Mouse (Mus musculus) midbrain, embryonic 15.5 days (tissue): ENCODE measurements at regions not wholly inside any gene's neighbourhood (a gene's known extent, or its start where the extent isn't known, plus 50 kb on each side); places are given as distances from the start of the nearest gene placed in this dataset.

Experiments
- ATAC-seq: fragments of 200-750 bp; cut with Nextera tagmentation; replicated peaks from 2 replicates; pipeline ENCODE4 v1.8.0; 2017; ENCODE audit warnings: moderate TSS enrichment
- H3K27ac ChIP-seq: fragments of 300-500 bp; sonication (generic); 2 replicates; pipeline ENCODE4 v1.5.1; 2015; ENCODE audit warnings: mild to moderate bottlenecking, inconsistent platforms
- H3K27me3 ChIP-seq: fragments of 300-500 bp; sonication (generic); replicated peaks from 2 replicates; pipeline ENCODE4 v1.6.1; 2015; ENCODE audit warnings: inconsistent platforms
- H3K36me3 ChIP-seq: fragments of 300-500 bp; sonication (generic); replicated peaks from 2 replicates; pipeline ENCODE4 v1.6.1; 2015; ENCODE audit warnings: inconsistent platforms
- H3K4me1 ChIP-seq: fragments of 300-500 bp; sonication (generic); 2 replicates; pipeline ENCODE4 v1.6.1; 2015; ENCODE audit warnings: inconsistent platforms
- H3K4me2 ChIP-seq: fragments of 300-500 bp; sonication (generic); 2 replicates; pipeline ENCODE4 v1.6.1; 2015; ENCODE audit warnings: inconsistent platforms, mild to moderate bottlenecking, moderate library complexity
- H3K4me3 ChIP-seq: fragments of 300-500 bp; sonication (generic); 2 replicates; pipeline ENCODE4 v1.5.1; 2015; ENCODE audit warnings: mild to moderate bottlenecking, inconsistent platforms
- H3K9ac ChIP-seq: fragments of 300-500 bp; sonication (generic); 2 replicates; pipeline ENCODE4 v1.6.1; 2015; ENCODE audit warnings: mild to moderate bottlenecking, inconsistent platforms
- H3K9me3 ChIP-seq: fragments of 300-500 bp; sonication (generic); 2 replicates; pipeline ENCODE4 v1.6.1; 2016; ENCODE audit warnings: inconsistent platforms
- WGBS: fragments of 180-500 bp; shearing (Covaris S2); methylation state at CpG from one replicate; pipeline ENCODE4 v1.1.7; 2015; ENCODE audit warnings: mixed read lengths; 5-methylcytosine and 5-hydroxymethylcytosine counted together

DNA sequence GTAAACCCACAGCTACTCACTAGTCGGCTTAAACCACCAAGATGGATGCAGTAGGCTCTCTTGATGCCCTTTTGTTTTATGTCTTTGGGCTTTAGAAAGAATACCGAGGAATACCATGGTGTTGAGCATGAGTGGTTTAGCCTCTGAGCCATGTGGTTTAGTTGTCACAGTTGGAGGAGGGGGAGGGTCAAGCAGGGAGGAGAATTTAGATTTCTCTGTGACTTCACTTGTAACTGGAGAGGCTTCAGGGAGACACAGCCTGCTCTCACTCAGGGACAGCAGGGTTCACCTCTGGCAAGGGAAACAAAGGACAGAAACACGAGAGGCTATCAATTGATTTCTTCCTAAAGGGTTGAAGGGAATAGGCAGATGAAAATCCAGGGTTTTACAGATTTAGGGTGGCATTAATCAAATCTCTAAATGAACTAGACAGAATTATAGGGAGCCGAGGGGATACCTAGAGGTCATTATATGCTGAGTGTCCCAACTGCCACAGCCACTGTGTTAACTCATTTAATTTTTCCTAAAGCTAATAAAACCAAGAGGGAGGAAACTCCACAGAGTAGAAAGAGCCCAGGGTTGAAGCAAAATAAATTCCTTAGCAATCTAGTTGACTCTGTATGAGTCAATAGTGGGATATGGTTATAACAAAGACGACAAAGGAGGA lies 2113.7 kb upstream of the 5930422O12Rik start:
- no peaks in the 10 kb centered on the region for H3K9me3 ChIP-seq
- H3K4me2 ChIP-seq = no peak overlapping the region
- no peak overlapping the region for H3K9ac ChIP-seq
- no peaks in the 10 kb centered on the region for H3K36me3 ChIP-seq
- peak; percentile 58; the same call in 1 of the 2 replicates for ATAC-seq
- 32% methylated on average over 5 of the region's 5 CpGs for WGBS
- H3K27ac ChIP-seq = no peak overlapping the region
- H3K27me3 ChIP-seq = no peaks in the 10 kb centered on the region
- H3K4me1 ChIP-seq = peaks cover 5% of the 10 kb centered on the region; the same call in 1 of the 2 replicates
- H3K4me3 ChIP-seq = no peak overlapping the region

DNA sequence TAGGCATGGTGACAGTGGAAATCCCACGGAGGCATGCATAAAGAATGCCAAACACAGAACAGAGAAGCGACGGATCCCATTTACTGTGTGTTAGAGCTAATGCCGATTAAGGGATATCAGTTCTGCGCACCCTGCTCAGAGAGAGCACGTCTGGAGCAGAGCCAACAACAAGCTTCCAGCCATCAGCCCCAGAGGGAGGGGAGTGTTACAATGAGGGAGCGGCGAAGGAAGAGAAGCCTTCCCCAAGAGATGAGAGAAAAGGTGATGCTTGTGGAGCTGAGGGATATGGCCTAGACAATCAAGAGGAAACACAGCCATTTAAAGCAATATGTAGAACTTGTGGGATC lies 2113.2 kb upstream of the 5930422O12Rik start:
- Histone ChIP-seq H3K4me1 (peaks cover 5% of the 10 kb centered on the region; the same call in 1 of the 2 replicates), H3K36me3 (no peaks in the 10 kb centered on the region), H3K27me3 (no peaks in the 10 kb centered on the region), H3K4me3 (no peak overlapping the region), H3K27ac (no peak overlapping the region), H3K9me3 (no peaks in the 10 kb centered on the region), H3K4me2 (no peak overlapping the region), H3K9ac (no peak overlapping the region)
- ATAC-seq = peak; percentile 85
- 25% methylated on average over 8 of the region's 8 CpGs for WGBS

DNA sequence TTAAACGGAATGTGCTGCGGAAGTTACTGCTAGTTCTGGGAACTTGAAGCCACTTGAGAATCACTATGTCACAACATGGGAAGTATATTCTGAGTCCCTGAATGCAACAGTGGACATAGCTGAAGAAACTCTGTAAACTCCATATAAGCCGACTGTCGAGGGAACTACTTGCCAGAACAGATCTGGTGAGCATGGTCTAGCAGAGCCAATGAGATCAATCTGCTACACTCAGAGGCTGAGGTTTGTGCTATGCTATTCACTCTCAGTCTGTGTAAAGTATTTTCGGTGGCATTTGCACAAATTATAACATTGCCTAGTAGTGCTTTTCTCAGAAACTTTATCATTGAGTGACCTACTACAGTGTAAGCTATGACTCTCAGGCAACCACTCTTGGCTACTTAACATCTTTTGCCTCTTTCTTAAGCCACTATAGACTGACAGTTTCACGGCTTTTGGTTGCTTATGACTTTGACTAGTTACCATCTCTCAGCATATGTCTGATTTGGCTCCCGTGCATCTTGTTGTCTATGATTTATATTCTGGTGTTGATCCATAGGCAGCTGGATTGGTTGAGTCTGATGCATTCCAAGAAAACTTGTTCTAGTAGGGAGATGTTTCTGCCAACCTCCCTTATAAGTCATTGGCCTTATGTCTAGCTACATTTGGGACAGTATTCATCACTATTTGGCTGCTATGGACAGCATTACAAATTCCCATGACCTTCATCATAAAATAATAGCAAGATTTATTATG lies 2094.8 kb upstream of the 5930422O12Rik start:
- Histone ChIP-seq H3K4me1 (no peaks in the 10 kb centered on the region), H3K9ac (no peak overlapping the region), H3K36me3 (no peaks in the 10 kb centered on the region), H3K4me3 (no peak overlapping the region), H3K4me2 (no peak overlapping the region), H3K27ac (no peak overlapping the region), H3K9me3 (no peaks in the 10 kb centered on the region), H3K27me3 (no peaks in the 10 kb centered on the region)
- WGBS = 95% methylated on average over 7 of the region's 7 CpGs
- ATAC-seq = no peak

DNA sequence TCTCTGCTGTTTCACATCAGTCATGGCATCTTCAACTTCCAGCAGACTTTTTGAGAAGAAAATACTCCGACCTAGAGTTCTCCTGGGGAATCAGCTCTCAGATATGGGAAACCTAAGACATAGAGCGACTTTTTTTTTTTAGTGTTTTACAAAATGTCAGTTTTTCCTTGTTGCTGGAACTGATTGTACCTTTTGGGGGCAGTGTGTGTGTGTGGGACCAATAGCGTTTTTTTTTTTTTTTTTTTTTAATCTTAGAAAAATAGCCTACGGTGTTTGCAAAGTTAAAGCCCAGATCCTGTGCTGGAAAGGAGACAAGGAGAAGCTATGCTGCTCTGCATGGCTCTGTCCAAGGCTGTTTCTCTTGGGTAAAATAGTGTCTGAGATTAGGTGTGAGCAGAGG lies 2080.0 kb upstream of the 5930422O12Rik start:
- WGBS = 83% methylated on average over 4 of the region's 4 CpGs
- Histone ChIP-seq H3K27ac (no peak overlapping the region), H3K9ac (no peak overlapping the region), H3K4me1 (no peaks in the 10 kb centered on the region), H3K27me3 (no peaks in the 10 kb centered on the region), H3K4me3 (no peak overlapping the region), H3K9me3 (no peaks in the 10 kb centered on the region), H3K36me3 (no peaks in the 10 kb centered on the region), H3K4me2 (no peak overlapping the region)
- no peak for ATAC-seq

DNA sequence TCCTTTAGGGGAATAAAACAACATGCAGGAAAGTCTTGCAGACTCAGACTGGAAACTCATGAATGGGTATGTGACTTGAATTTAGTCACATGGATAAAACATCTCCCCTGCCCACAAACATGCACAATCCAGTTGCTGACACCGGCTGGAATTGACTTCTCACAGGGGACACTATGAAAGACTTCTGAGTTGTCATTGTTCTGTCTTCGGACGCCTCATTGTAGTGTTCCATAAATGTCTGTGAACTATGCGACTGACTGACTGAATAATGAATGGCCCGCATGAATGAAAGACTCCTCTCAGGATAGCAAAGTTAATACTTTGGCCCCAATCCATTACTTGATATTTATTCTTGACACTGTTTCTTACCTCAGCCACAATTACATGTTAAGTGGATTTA lies 2058.9 kb upstream of the 5930422O12Rik start:
- no peaks in the 10 kb centered on the region for H3K9me3 ChIP-seq
- H3K27ac ChIP-seq = no peak overlapping the region
- H3K36me3 ChIP-seq = no peaks in the 10 kb centered on the region
- whole genome bisulfite sequencing = 12% methylated on average over 5 of the region's 5 CpGs
- no peak overlapping the region for H3K4me3 ChIP-seq
- H3K27me3 ChIP-seq = no peaks in the 10 kb centered on the region
- H3K4me1 ChIP-seq = 0 out of 2 replicates have a peak, but pooled peaks cover 3% of the 10 kb centered on the region
- ATAC-seq = no peak
- H3K4me2 ChIP-seq = no peak overlapping the region
- H3K9ac ChIP-seq = no peak overlapping the region

DNA sequence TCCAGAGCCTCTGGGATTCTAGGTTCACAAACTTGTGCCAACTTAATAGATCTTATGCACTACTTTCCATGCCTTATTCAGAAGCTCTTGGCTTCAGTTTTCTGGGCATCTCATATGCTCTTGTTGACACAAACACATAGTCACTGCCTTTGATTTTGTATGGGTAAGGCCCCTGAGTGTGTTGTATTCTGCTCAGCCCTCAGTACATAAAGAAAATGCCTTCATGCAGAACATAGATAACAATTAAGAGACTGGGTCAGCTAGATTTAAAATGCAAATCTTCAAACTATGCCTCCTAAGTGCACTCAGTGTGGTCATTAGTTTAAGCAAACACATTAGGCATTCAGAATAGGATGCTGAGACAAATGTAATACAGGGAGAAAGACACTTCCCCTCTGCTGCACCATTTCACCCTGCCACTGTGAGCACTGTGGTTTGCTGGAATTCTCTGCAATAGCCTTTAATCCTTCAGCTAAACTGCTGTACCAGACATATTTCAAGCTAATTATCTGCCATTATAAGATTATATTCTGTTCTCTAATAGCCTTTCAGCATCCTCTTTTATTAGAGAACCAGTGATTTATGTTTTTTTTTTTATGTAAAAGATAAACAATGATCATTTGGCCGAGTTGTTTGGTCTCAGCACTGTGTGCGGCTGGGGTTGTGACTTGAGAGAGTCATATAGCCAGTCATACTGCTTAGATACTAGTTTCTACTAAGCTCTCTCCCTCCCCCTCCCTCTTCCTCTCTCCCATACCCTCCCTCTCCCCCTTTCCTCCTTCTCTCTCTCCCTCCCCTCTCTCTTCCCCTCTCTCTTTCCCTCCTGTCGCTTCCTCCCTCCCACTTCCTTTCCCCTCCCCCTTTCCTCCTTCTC lies 2058.1 kb upstream of the 5930422O12Rik start:
- Histone ChIP-seq H3K4me2 (no peak overlapping the region), H3K4me3 (no peak overlapping the region), H3K4me1 (0 out of 2 replicates have a peak, but pooled peaks cover 3% of the 10 kb centered on the region), H3K36me3 (no peaks in the 10 kb centered on the region), H3K9me3 (no peaks in the 10 kb centered on the region), H3K27me3 (no peaks in the 10 kb centered on the region), H3K27ac (no peak overlapping the region), H3K9ac (no peak overlapping the region)
- ATAC-seq = peak; percentile 71; the same call in 1 of the 2 replicates
- WGBS = 50% methylated on average over 3 of the region's 3 CpGs

DNA sequence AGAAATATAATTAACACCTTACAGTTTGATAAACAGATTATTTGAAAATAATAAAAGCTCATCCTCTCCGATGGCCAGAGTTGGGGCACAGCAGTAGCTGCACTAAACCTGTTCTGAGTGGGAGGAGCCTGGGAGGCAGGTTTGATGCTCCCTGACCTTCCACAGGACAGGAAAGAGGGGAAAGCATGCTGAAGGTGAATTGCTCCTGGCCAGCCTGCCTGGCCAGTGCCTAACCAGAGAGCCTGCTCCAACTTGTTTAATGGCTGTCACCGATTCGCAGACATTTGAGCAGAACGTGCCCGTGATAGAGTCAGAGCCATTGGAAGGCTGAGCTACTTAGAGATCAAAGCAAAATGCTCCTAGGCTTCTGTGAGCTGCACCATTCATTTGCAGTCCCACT lies 2056.9 kb upstream of the 5930422O12Rik start:
- Histone ChIP-seq H3K4me1 (0 out of 2 replicates have a peak, but pooled peaks cover 3% of the 10 kb centered on the region), H3K27me3 (no peaks in the 10 kb centered on the region), H3K4me3 (no peak overlapping the region), H3K36me3 (no peaks in the 10 kb centered on the region), H3K27ac (no peak overlapping the region), H3K9ac (no peak overlapping the region), H3K9me3 (no peaks in the 10 kb centered on the region), H3K4me2 (no peak overlapping the region)
- WGBS = 49% methylated on average over 5 of the region's 5 CpGs
- ATAC-seq = 0 out of 2 replicates have a peak, but pooled peaks have one; percentile 54

DNA sequence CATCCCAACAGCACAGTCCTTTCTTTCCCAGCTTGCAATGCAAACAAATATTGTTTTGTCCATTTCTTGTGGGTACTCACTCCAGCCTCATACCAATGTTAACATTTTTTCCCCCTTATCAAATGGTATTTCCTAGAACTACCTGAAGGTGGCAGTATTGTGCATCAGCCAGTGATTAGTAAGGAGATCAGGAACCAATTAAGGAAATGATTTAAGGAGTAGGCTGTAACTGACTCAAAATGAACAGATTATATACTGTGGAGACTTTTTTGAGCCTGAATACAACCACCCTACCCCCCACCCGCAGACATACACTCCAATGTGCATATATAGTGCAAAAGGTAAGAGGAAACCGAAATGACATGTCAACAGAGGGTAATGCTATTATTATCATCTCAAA lies 2056.1 kb upstream of the 5930422O12Rik start:
- 71% methylated on average over 2 of the region's 2 CpGs for WGBS
- H3K9ac ChIP-seq = no peak overlapping the region
- 0 out of 2 replicates have a peak, but pooled peaks cover 3% of the 10 kb centered on the region for H3K4me1 ChIP-seq
- no peak overlapping the region for H3K4me2 ChIP-seq
- no peaks in the 10 kb centered on the region for H3K9me3 ChIP-seq
- ATAC-seq = no peak
- H3K4me3 ChIP-seq = no peak overlapping the region
- H3K36me3 ChIP-seq = no peaks in the 10 kb centered on the region
- H3K27me3 ChIP-seq = no peaks in the 10 kb centered on the region
- H3K27ac ChIP-seq = no peak overlapping the region

DNA sequence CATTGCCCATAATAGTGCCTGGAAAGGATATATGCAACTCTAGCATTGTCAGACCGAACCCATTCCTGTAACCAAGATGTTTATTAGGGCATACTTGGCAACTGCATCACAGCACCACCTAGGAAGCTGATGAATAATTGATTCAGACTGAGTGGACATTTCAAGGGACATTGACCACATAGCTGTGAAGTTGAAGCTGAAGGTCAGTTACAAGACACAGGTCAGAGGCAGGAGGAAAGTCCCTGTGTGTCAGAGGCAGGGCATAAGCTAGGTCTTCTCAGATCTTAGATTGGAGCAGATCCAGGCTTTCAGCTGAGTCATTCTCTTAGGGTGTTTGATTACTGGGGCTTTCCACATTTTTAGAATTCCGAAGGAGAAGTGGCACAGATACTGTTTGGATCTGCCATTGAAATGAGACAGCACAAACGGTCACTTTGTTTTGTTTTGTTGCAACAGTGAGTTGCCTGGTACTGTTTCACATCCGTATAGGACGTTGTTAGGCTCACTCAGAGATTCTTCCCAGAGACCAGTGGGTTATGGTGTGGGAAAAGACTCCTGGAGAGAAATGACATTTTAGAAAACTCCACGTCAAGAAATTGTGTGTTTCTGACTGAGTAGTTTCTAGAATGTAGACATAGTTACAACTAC lies 2055.2 kb upstream of the 5930422O12Rik start:
- Histone ChIP-seq H3K27ac (no peak overlapping the region), H3K4me3 (no peak overlapping the region), H3K9ac (no peak overlapping the region), H3K36me3 (no peaks in the 10 kb centered on the region), H3K27me3 (no peaks in the 10 kb centered on the region), H3K9me3 (no peaks in the 10 kb centered on the region), H3K4me1 (0 out of 2 replicates have a peak, but pooled peaks cover 3% of the 10 kb centered on the region), H3K4me2 (no peak overlapping the region)
- no peak for ATAC-seq
- 88% methylated on average over 6 of the region's 6 CpGs for WGBS

DNA sequence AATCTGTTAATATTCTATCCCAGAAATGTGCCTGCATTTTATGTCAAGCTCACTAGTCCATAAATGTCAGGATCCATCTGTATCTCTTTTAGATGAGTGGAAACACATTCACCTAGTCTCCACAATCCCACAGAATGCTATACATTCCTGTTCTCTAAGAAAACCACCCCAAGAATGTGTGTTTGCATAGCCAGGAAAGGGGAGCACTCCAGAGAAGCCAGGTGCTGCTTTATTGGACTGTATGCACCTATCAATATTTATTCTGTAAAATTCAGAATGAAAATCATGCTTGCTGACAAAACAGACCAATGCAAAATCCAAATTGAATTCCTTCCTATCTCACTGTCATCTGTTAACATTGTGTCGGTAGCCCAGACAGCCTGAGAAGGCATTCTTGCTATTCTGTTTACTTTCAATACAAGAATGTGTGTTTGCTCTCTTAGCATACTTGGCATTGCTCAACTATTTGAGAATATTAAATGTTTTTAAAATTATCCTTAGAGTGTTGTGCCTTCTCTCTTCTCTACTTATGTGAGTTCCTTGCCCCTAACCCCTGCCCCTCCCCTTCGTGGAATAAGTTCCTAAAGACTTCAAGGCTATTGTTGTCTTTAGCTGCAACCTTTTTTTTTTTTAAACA lies 2050.7 kb upstream of the 5930422O12Rik start:
- Histone ChIP-seq H3K27me3 (no peaks in the 10 kb centered on the region), H3K4me3 (no peak overlapping the region), H3K4me1 (no peaks in the 10 kb centered on the region), H3K27ac (no peak overlapping the region), H3K36me3 (no peaks in the 10 kb centered on the region), H3K9ac (no peak overlapping the region), H3K9me3 (no peaks in the 10 kb centered on the region), H3K4me2 (no peak overlapping the region)
- 72% methylated on average over 2 of the region's 2 CpGs for WGBS
- ATAC-seq = no peak

DNA sequence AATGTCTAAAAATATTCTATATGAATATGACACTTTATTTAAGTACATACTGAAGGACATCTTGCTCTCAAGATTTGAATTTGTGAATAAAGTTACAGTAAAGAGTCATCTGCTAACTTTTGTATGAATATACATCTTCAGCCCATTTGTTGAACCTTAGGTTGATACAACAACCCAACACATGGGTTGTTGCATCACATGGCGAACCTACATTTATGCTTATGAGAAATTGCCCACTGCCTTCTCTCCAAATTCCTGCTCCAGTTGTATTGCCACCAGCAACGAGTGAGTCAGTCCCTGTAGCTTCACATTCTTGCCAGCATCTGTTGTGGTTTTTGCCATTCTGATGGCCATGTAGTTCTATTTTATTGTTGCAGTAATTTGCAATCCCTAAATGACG lies 2023.7 kb upstream of the 5930422O12Rik start:
- Histone ChIP-seq H3K4me1 (no peaks in the 10 kb centered on the region), H3K4me2 (no peak overlapping the region), H3K4me3 (no peak overlapping the region), H3K9me3 (no peaks in the 10 kb centered on the region), H3K9ac (no peak overlapping the region), H3K27ac (no peak overlapping the region), H3K27me3 (no peaks in the 10 kb centered on the region), H3K36me3 (no peaks in the 10 kb centered on the region)
- ATAC-seq = no peak
- WGBS = 84% methylated on average over 3 of the region's 3 CpGs
